Mouse (Mus musculus) liver, adult 2 months (tissue): ENCODE measurements around the gene Zfp384.

Experiments used
- CTCF ChIP-seq: fragments of 200-500 bp; IDR thresholded peaks from 2 replicates; pipeline ENCODE4 v1.5.1; 2011; ENCODE audit warnings: low read depth, low read length, control low read depth
- POLR2A ChIP-seq: fragments of 200-500 bp; IDR thresholded peaks from 2 replicates; pipeline ENCODE4 v1.6.1; 2011; ENCODE audit warnings: low read length, control low read depth; ENCODE audit not compliant: insufficient read depth; ENCODE audit errors: extremely low read depth

- TF ChIP-seq CTCF: peak; percentile 34; the same call in 1 of the 2 replicates
- no peak for TF ChIP-seq POLR2A
Measured at GRCm38 (mm10) chr6:125084424-125084823, 75.5 kb downstream of the Zfp384 start.
